Mouse (Mus musculus): ENCODE measurements at regions not wholly inside any gene's neighbourhood (a gene's known extent, or its start where the extent isn't known, plus 50 kb on each side); places are given as distances from the start of the nearest gene placed in this dataset.

GRCm38 (mm10) chr7:137748936-137749335, 311.5 kb downstream of the Glrx3 start:
- DNase-seq (ENCODE audit: low spot score) = no peak

- no peak for DNase-seq (ENCODE audit: low spot score)
Measured at GRCm38 (mm10) chr7:137750741-137751140, 313.3 kb downstream of the Glrx3 start.

- DNase-seq (ENCODE audit: low spot score) = no peak
Measured at GRCm38 (mm10) chr7:137751151-137751859, 313.9 kb downstream of the Glrx3 start.

GRCm38 (mm10) chr7:137765961-137766360, 328.5 kb downstream of the Glrx3 start:
- no peak for DNase-seq (ENCODE audit: low spot score)

GRCm38 (mm10) chr7:137766721-137767120, 329.3 kb downstream of the Glrx3 start:
- DNase-seq (ENCODE audit: low spot score) = no peak

GRCm38 (mm10) chr7:137773051-137773964, 335.9 kb downstream of the Glrx3 start:
- no peak for DNase-seq (ENCODE audit: low spot score)

GRCm38 (mm10) chr7:137773965-137774310, 336.5 kb downstream of the Glrx3 start:
- DNase-seq (ENCODE audit: low spot score) = no peak

- peak; percentile 27 for DNase-seq (ENCODE audit: low spot score)
Measured at GRCm38 (mm10) chr7:137783954-137784353, 346.5 kb downstream of the Glrx3 start.

GRCm38 (mm10) chr7:137805361-137805760, 367.9 kb downstream of the Glrx3 start:
- DNase-seq (ENCODE audit: low spot score) = peak; percentile 7

GRCm38 (mm10) chr7:137812839-137813238, 375.4 kb downstream of the Glrx3 start:
- DNase-seq (ENCODE audit: low spot score) = no peak

- no peak for DNase-seq (ENCODE audit: low spot score)
Measured at GRCm38 (mm10) chr7:137840520-137840919, 403.1 kb downstream of the Glrx3 start.

- no peak for DNase-seq (ENCODE audit: low spot score)
Measured at GRCm38 (mm10) chr7:137841044-137841443, 403.6 kb downstream of the Glrx3 start.

GRCm38 (mm10) chr7:137841456-137842100, 404.2 kb downstream of the Glrx3 start:
- no peak for DNase-seq (ENCODE audit: low spot score)

GRCm38 (mm10) chr7:137847856-137848255, 410.4 kb downstream of the Glrx3 start:
- peak; percentile 6 for DNase-seq (ENCODE audit: low spot score)

GRCm38 (mm10) chr7:137851061-137851460, 413.6 kb downstream of the Glrx3 start:
- no peak for DNase-seq (ENCODE audit: low spot score)

GRCm38 (mm10) chr7:137859681-137860080, 422.3 kb downstream of the Glrx3 start:
- no peak for DNase-seq (ENCODE audit: low spot score)

GRCm38 (mm10) chr7:137860520-137860919, 423.1 kb downstream of the Glrx3 start:
- no peak for DNase-seq (ENCODE audit: low spot score)

GRCm38 (mm10) chr7:137864912-137865311, 427.5 kb downstream of the Glrx3 start:
- DNase-seq (ENCODE audit: low spot score) = no peak

- DNase-seq (ENCODE audit: low spot score) = no peak
Measured at GRCm38 (mm10) chr7:137865457-137865856, 428.0 kb downstream of the Glrx3 start.

GRCm38 (mm10) chr7:137866880-137867279, 429.5 kb downstream of the Glrx3 start:
- DNase-seq (ENCODE audit: low spot score) = no peak

GRCm38 (mm10) chr7:137868501-137868900, 431.1 kb downstream of the Glrx3 start:
- no peak for DNase-seq (ENCODE audit: low spot score)

GRCm38 (mm10) chr7:137875306-137875705, 437.9 kb downstream of the Glrx3 start:
- DNase-seq (ENCODE audit: low spot score) = no peak

GRCm38 (mm10) chr7:137879296-137879695, 441.9 kb downstream of the Glrx3 start:
- no peak for DNase-seq (ENCODE audit: low spot score)
